Mouse (Mus musculus) intestine, embryonic 15.5 days (tissue): Measurements from ENCODE around the gene Hemk1. TPM values are rescaled to one million over a fixed set of nuclear protein-coding genes. Genes with fewer than 3 reads are reported as not detected.

ENCODE experiments used
- ATAC-seq: fragments of 200-750 bp; cut with Nextera tagmentation; 2 replicates; pipeline ENCODE4 v1.8.0; 2017; ENCODE audit warnings: moderate TSS enrichment, moderate library complexity
- H3K27ac ChIP-seq: fragments of 300-500 bp; sonication (generic); 2 replicates; pipeline ENCODE4 v1.5.1; 2015; ENCODE audit warnings: mild to moderate bottlenecking, inconsistent platforms
- H3K27me3 ChIP-seq: fragments of 300-500 bp; sonication (generic); replicated peaks from 2 replicates; pipeline ENCODE4 v1.6.1; 2015; ENCODE audit warnings: inconsistent platforms
- H3K36me3 ChIP-seq: fragments of 300-500 bp; sonication (generic); 2 replicates; pipeline ENCODE4 v1.6.1; 2015; ENCODE audit warnings: inconsistent platforms
- H3K4me1 ChIP-seq: fragments of 300-500 bp; sonication (generic); replicated peaks from 2 replicates; pipeline ENCODE4 v1.6.1; 2015; ENCODE audit warnings: inconsistent platforms
- H3K4me2 ChIP-seq: fragments of 300-500 bp; sonication (generic); replicated peaks from 2 replicates; pipeline ENCODE4 v1.6.1; 2015; ENCODE audit warnings: mild to moderate bottlenecking, inconsistent platforms
- H3K4me3 ChIP-seq: fragments of 300-500 bp; sonication (generic); replicated peaks from 2 replicates; pipeline ENCODE4 v1.5.1; 2015; ENCODE audit warnings: inconsistent platforms
- H3K9ac ChIP-seq: fragments of 300-500 bp; sonication (generic); 2 replicates; pipeline ENCODE4 v1.6.1; 2015; ENCODE audit warnings: inconsistent platforms
- H3K9me3 ChIP-seq: fragments of 300-500 bp; sonication (generic); 2 replicates; pipeline ENCODE4 v1.6.1; 2016; ENCODE audit warnings: inconsistent platforms
- WGBS: fragments of 180-500 bp; shearing (Covaris S2); methylation state at CpG from one replicate; pipeline ENCODE4 v1.1.7; 2015; 5-methylcytosine and 5-hydroxymethylcytosine counted together
- polyA plus RNA-seq: library from polyadenylated mRNA; unstranded; fragments of >200 nt; fragmentation: Nextera tagmentation; extraction: Ambion mirVana; gene quantifications from 2 replicates; pipeline ENCODE4 v1.2.1, GENCODE M21; 2015

Gene Hemk1
- polyA plus RNA-seq, 1 experiment from 2014 or later: 9.0 TPM

- Histone ChIP-seq H3K9ac (peak overlapping the region; percentile 50), H3K4me3 (peak overlapping the region; percentile 55), H3K27ac (no peak overlapping the region), H3K36me3 (no peaks in the 10 kb centered on the region), H3K27me3 (no peaks in the 10 kb centered on the region), H3K4me1 (0 out of 2 replicates have a peak, but pooled peaks cover 13% of the 10 kb centered on the region), H3K4me2 (peak overlapping the region; percentile 81), H3K9me3 (no peaks in the 10 kb centered on the region)
- 50% methylated on average over 12 of the region's 12 CpGs for WGBS
- ATAC-seq: no peak
Measured at GRCm38 (mm10) chr9:107340911-107341645, 2.9 kb upstream of the Hemk1 start.

- peak; percentile 96 for ATAC-seq
- Histone ChIP-seq H3K4me3 (peak within 1 kb of the TSS; percentile 55), H3K27ac (no peak within 1 kb of the TSS), H3K36me3 (no peaks in the 10 kb centered on the region), H3K9me3 (no peaks in the 10 kb centered on the region), H3K27me3 (no peaks in the 10 kb centered on the region), H3K9ac (peak within 1 kb of the TSS; percentile 50), H3K4me1 (0 out of 2 replicates have a peak, but pooled peaks cover 15% of the 10 kb centered on the region), H3K4me2 (peak within 1 kb of the TSS; percentile 81)
- under 1% methylated on average over 34 of the region's 34 CpGs for WGBS
Measured at GRCm38 (mm10) chr9:107340267-107340859, 2.2 kb upstream of the Hemk1 start, which contains the start of gene 6430571L13Rik. Gene 6430571L13Rik (plus strand): TSS chr9:107340602.

- Histone ChIP-seq H3K4me2 (no peak overlapping the region), H3K27ac (no peak overlapping the region), H3K9me3 (no peaks in the 10 kb centered on the region), H3K9ac (no peak overlapping the region), H3K4me1 (0 out of 2 replicates have a peak, but pooled peaks cover 15% of the 10 kb centered on the region), H3K4me3 (no peak overlapping the region), H3K27me3 (no peaks in the 10 kb centered on the region), H3K36me3 (no peaks in the 10 kb centered on the region)
- no peak for ATAC-seq
- 86% methylated on average over 6 of the region's 6 CpGs for WGBS
Measured at GRCm38 (mm10) chr9:107336386-107336785, 1.8 kb downstream of the Hemk1 start.

GRCm38 (mm10) chr9:107335909-107336308 is 2.2 kb downstream of the Hemk1 start:
- 14% methylated on average over 5 of the region's 5 CpGs for WGBS
- Histone ChIP-seq H3K4me1 (0 out of 2 replicates have a peak, but pooled peaks cover 13% of the 10 kb centered on the region), H3K27ac (no peak overlapping the region), H3K4me3 (no peak overlapping the region), H3K36me3 (no peaks in the 10 kb centered on the region), H3K4me2 (no peak overlapping the region), H3K9ac (no peak overlapping the region), H3K27me3 (no peaks in the 10 kb centered on the region), H3K9me3 (no peaks in the 10 kb centered on the region)
- no peak for ATAC-seq

GRCm38 (mm10) chr9:107335046-107335445 is 3.1 kb downstream of the Hemk1 start:
- no peaks in the 10 kb centered on the region for H3K27me3 ChIP-seq
- no peak overlapping the region for H3K4me2 ChIP-seq
- H3K9me3 ChIP-seq: no peaks in the 10 kb centered on the region
- no peaks in the 10 kb centered on the region for H3K36me3 ChIP-seq
- WGBS: 88% methylated on average over 5 of the region's 5 CpGs
- no peak overlapping the region for H3K4me3 ChIP-seq
- 0 out of 2 replicates have a peak, but pooled peaks cover 9% of the 10 kb centered on the region for H3K4me1 ChIP-seq
- no peak for ATAC-seq
- no peak overlapping the region for H3K9ac ChIP-seq
- no peak overlapping the region for H3K27ac ChIP-seq

GRCm38 (mm10) chr9:107334356-107334755 is 3.8 kb downstream of the Hemk1 start:
- no peak overlapping the region for H3K4me2 ChIP-seq
- H3K27me3 ChIP-seq: no peaks in the 10 kb centered on the region
- 86% methylated on average over 6 of the region's 6 CpGs for WGBS
- H3K27ac ChIP-seq: no peak overlapping the region
- H3K9ac ChIP-seq: no peak overlapping the region
- no peak overlapping the region for H3K4me3 ChIP-seq
- H3K9me3 ChIP-seq: no peaks in the 10 kb centered on the region
- H3K4me1 ChIP-seq: 0 out of 2 replicates have a peak, but pooled peaks cover 9% of the 10 kb centered on the region
- no peak for ATAC-seq
- H3K36me3 ChIP-seq: no peaks in the 10 kb centered on the region

GRCm38 (mm10) chr9:107333686-107334085 is 4.5 kb downstream of the Hemk1 start:
- Histone ChIP-seq H3K9me3 (no peaks in the 10 kb centered on the region), H3K4me3 (no peak overlapping the region), H3K27ac (no peak overlapping the region), H3K27me3 (no peaks in the 10 kb centered on the region), H3K36me3 (no peaks in the 10 kb centered on the region), H3K9ac (no peak overlapping the region), H3K4me2 (no peak overlapping the region), H3K4me1 (0 out of 2 replicates have a peak, but pooled peaks cover 6% of the 10 kb centered on the region)
- 58% methylated on average over 2 of the region's 2 CpGs for WGBS
- no peak for ATAC-seq

- H3K9ac ChIP-seq: no peak overlapping the region
- H3K4me1 ChIP-seq: 0 out of 2 replicates have a peak, but pooled peaks cover 2% of the 10 kb centered on the region
- no peaks in the 10 kb centered on the region for H3K9me3 ChIP-seq
- 81% methylated on average over 6 of the region's 6 CpGs for WGBS
- no peaks in the 10 kb centered on the region for H3K36me3 ChIP-seq
- no peak for ATAC-seq
- H3K27me3 ChIP-seq: no peaks in the 10 kb centered on the region
- no peak overlapping the region for H3K4me2 ChIP-seq
- no peak overlapping the region for H3K4me3 ChIP-seq
- H3K27ac ChIP-seq: no peak overlapping the region
Measured at GRCm38 (mm10) chr9:107330791-107331190, 7.4 kb downstream of the Hemk1 start.

- H3K9me3 ChIP-seq: no peaks in the 10 kb centered on the region
- H3K9ac ChIP-seq: no peak overlapping the region
- 87% methylated on average over 16 of the region's 16 CpGs for WGBS
- H3K27me3 ChIP-seq: no peaks in the 10 kb centered on the region
- H3K27ac ChIP-seq: no peak overlapping the region
- H3K4me3 ChIP-seq: no peak overlapping the region
- ATAC-seq: no peak
- H3K4me2 ChIP-seq: no peak overlapping the region
- no peaks in the 10 kb centered on the region for H3K36me3 ChIP-seq
- no peaks in the 10 kb centered on the region for H3K4me1 ChIP-seq
Measured at GRCm38 (mm10) chr9:107327879-107328620, 10.1 kb downstream of the Hemk1 start.

GRCm38 (mm10) chr9:107325904-107326303 is 12.2 kb downstream of the Hemk1 start:
- 78% methylated on average over 7 of the region's 7 CpGs for WGBS
- Histone ChIP-seq H3K27me3 (no peaks in the 10 kb centered on the region), H3K4me3 (no peak overlapping the region), H3K4me1 (peaks cover 3% of the 10 kb centered on the region; the same call in 1 of the 2 replicates), H3K27ac (no peak overlapping the region), H3K9me3 (no peaks in the 10 kb centered on the region), H3K36me3 (no peaks in the 10 kb centered on the region), H3K4me2 (no peak overlapping the region), H3K9ac (no peak overlapping the region)
- no peak for ATAC-seq

GRCm38 (mm10) chr9:107324799-107325561 is 13.2 kb downstream of the Hemk1 start:
- peaks cover 3% of the 10 kb centered on the region; the same call in 1 of the 2 replicates for H3K4me1 ChIP-seq
- no peaks in the 10 kb centered on the region for H3K27me3 ChIP-seq
- 69% methylated on average over 4 of the region's 4 CpGs for WGBS
- no peak overlapping the region for H3K9ac ChIP-seq
- no peak overlapping the region for H3K4me3 ChIP-seq
- no peak overlapping the region for H3K27ac ChIP-seq
- no peak for ATAC-seq
- no peaks in the 10 kb centered on the region for H3K36me3 ChIP-seq
- H3K4me2 ChIP-seq: no peak overlapping the region
- no peaks in the 10 kb centered on the region for H3K9me3 ChIP-seq
